Mouse (Mus musculus) kidney, postnatal 25 days (tissue): ENCODE measurements at regions not wholly inside any gene's neighbourhood (a gene's known extent, or its start where the extent isn't known, plus 50 kb on each side); places are given as distances from the start of the nearest gene placed in this dataset.
A peak's percentile ranks its signal among the peaks of the same experiment; 100 is the strongest.
"Not testable (repeated sequence)": the region's sequence is repeated elsewhere in the genome, so short reads cannot be mapped to it uniquely, and the experiment has no call there.

Experiments used
- DNase-seq, 2 experiments: peaks; one replicate each; pipeline ENCODE4 v3.0.0; 2021; ENCODE audit warnings: mixed read lengths in 2 of 2

- DNase-seq, result peak; percentile 49 to 65
Measured at GRCm38 (mm10) chr1:43305349-43306278, 108.8 kb upstream of the Fhl2 start.

GRCm38 (mm10) chr1:43310711-43311695 is 114.2 kb upstream of the Fhl2 start:
- peak; percentile 46 to 48 for DNase-seq

GRCm38 (mm10) chr1:43316331-43316730 is 119.5 kb upstream of the Fhl2 start:
- DNase-seq, result not testable (repeated sequence)

- DNase-seq, result no peak
Measured at GRCm38 (mm10) chr1:43317076-43317871, 120.5 kb upstream of the Fhl2 start.

- not testable (repeated sequence) for DNase-seq
Measured at GRCm38 (mm10) chr1:43333488-43333887, 110.9 kb upstream of the Nck2 start.

DNA sequence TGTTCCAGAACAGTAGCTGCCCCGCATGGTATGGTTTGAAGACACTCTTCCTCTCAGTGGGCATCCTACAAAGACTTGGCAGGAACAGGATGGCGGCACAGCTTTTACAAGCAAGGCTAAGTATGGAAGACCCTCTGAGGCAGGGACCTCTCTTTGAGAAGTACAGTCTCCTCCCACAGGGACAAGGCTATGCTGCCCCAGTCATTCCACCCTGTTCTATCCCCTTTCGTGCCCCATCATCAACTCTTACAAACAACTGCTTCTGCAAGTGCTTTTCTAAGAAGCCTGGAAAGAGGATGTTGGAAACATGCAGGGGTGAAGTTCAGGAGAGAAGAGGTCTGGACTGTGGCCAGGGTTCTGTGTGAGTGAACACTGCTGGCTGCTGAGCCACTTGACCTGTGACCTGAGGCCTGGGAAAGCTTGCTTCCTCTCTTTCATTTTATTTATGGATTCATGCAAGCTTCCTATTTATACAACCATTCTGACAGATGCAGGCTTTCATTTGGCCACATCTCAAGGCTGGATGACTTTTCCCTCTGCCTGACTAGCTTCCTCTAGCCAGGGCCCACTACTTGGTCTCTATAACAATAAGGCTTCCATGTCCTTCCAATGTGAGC is 107.1 kb upstream of the Nck2 start:
- DNase-seq, result peak; percentile 91 to 93

GRCm38 (mm10) chr1:43338096-43338915 is 106.1 kb upstream of the Nck2 start:
- DNase-seq, result no peak

- no peak for DNase-seq
Measured at GRCm38 (mm10) chr1:43342848-43343247, 101.5 kb upstream of the Nck2 start.

- no peak for DNase-seq
Measured at GRCm38 (mm10) chr1:43343410-43343809, 101.0 kb upstream of the Nck2 start.

GRCm38 (mm10) chr1:43344001-43344400 is 100.4 kb upstream of the Nck2 start:
- DNase-seq, result no peak

DNA sequence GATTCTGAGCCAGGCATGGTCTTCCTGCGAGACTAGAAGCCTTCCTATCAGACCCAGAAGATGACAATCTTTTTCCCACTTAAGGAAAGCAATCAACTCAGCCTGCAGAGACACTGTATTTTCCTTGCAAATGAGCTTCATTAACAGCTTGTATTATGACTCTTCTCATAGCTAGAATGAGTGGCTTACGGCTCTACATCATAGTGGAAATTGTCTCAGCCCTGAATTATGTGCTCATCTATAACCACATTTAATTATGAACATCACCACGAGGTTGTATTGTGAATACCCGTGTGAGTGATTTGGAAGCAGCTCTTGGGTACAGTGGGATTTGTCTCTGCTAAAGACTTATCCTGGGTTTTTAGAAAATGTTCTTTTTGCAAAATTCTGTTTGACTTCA is 97.2 kb upstream of the Nck2 start:
- no peak for DNase-seq

GRCm38 (mm10) chr1:43349966-43350365 is 94.4 kb upstream of the Nck2 start:
- no peak for DNase-seq

- DNase-seq, result peak; percentile 45 to 57
Measured at GRCm38 (mm10) chr1:43358191-43358590, 86.2 kb upstream of the Nck2 start.

GRCm38 (mm10) chr1:43359662-43360061 is 84.7 kb upstream of the Nck2 start:
- no peak for DNase-seq

DNA sequence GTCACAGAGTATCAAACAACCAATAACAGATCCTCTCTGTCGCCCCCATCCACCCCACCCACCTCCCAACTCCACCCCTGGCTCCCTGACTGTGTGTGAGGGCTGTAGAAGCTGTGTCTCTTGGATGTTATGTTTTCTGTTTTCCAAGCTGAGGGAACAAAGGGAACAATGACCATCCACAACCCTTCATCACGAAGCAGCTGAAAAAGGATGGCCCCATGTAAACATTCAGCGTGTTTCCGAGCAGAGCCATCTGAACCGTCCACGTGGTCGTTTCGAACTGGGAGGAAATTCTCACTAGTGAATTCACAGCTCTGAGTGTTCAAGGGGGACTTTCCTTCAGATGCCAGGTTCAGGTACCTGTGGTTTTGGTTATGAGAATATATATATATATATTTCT is 84.1 kb upstream of the Nck2 start:
- no peak for DNase-seq

DNA sequence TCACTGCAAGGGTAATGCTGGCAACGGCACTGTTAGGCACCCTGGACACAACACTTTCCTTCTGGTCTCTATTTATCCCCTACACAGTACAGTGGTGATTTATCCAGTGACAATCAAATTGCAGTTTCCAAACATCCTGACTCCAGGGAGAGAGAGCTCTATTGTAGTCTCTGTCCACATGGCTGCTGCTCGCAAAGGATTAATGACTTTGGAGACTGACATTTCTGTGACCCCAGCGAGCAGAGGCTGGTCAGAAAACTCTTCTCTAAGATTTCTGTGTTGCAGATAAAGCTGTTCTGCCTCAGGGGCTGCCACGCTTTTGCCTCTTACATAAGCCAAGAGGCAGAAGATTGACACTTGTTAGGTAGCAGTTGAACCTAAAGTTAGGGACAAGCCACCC is 83.6 kb upstream of the Nck2 start:
- DNase-seq, result no peak

GRCm38 (mm10) chr1:43361455-43361863 is 82.9 kb upstream of the Nck2 start:
- DNase-seq, result no peak

DNA sequence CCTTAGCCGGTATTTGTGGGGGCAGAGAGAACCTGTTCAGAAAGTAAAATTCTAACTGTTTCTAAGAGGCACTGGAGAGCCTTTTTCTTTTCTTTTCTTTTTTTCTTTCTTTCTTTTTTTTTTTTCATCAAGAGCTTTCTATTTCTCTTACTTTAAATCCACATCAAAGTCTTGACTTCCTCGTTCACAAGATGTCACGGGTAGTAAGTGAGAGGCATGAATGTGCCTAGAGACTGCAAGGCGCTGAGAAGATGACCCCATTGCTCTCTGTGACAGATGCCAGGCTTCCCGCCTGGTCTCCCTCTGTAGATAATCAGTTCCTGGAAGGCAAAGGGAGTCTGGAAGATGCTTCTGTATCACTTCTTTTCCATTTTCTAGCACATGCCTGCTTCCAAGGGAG is 82.2 kb upstream of the Nck2 start:
- DNase-seq, result no peak

DNA sequence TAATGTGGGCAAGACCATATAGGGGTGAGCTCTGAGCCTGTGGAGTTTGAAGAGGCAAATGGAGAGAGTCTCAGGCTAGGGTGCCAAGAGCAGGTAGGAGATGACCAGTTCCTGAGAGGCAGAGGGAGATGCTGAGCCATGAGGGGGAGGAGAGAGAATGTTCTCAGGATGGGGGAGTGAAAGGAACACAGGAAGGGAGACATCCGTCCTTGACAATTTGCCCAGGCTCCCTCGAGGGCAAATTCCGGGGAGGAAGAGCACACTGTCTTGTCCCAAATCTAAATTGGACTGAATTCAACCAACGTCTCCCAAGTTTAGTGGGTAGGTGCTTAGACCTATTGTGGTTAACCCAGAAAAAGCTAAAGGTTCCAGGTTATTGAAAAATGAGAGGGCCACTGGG is 81.2 kb upstream of the Nck2 start:
- peak; percentile 37 to 58 for DNase-seq

GRCm38 (mm10) chr1:43366433-43366832 is 77.9 kb upstream of the Nck2 start:
- DNase-seq, result no peak
